Mouse (Mus musculus) limb, embryonic 13.5 days (tissue): ENCODE measurements at regions not wholly inside any gene's neighbourhood (a gene's known extent, or its start where the extent isn't known, plus 50 kb on each side); places are given as distances from the start of the nearest gene placed in this dataset.
A peak's percentile ranks its signal among the peaks of the same experiment; 100 is the strongest.

Source experiments
- ATAC-seq: fragments of 200-750 bp; cut with Nextera tagmentation; 2 replicates; pipeline ENCODE4 v1.8.0; 2017; ENCODE audit warnings: low read depth, moderate number of reproducible peaks, moderate TSS enrichment; ENCODE audit not compliant: low FRiP score
- H3K27ac ChIP-seq: fragments of 300-500 bp; sonication (generic); 2 replicates; pipeline ENCODE4 v1.5.1; 2015; ENCODE audit warnings: inconsistent platforms, mild to moderate bottlenecking, moderate library complexity
- H3K27me3 ChIP-seq: fragments of 300-500 bp; sonication (generic); 2 replicates; pipeline ENCODE4 v1.6.1; 2015; ENCODE audit warnings: mild to moderate bottlenecking, inconsistent platforms
- H3K36me3 ChIP-seq: fragments of 300-500 bp; sonication (generic); 2 replicates; pipeline ENCODE4 v1.6.1; 2015; ENCODE audit warnings: inconsistent platforms, mild to moderate bottlenecking, moderate library complexity
- H3K4me1 ChIP-seq: fragments of 300-500 bp; sonication (generic); 2 replicates; pipeline ENCODE4 v1.6.1; 2015; ENCODE audit warnings: inconsistent platforms
- H3K4me2 ChIP-seq: fragments of 300-500 bp; sonication (generic); replicated peaks from 2 replicates; pipeline ENCODE4 v1.6.1; 2015; ENCODE audit warnings: inconsistent platforms, mild to moderate bottlenecking, moderate library complexity
- H3K4me3 ChIP-seq: fragments of 300-500 bp; sonication (generic); 2 replicates; pipeline ENCODE4 v1.5.1; 2015; ENCODE audit warnings: moderate library complexity, mild to moderate bottlenecking, inconsistent platforms
- H3K9ac ChIP-seq: fragments of 300-500 bp; sonication (generic); 2 replicates; pipeline ENCODE4 v1.6.1; 2015; ENCODE audit warnings: mild to moderate bottlenecking, inconsistent platforms
- H3K9me3 ChIP-seq: fragments of 300-500 bp; sonication (generic); 2 replicates; pipeline ENCODE4 v1.6.1; 2016; ENCODE audit warnings: inconsistent platforms
- WGBS: fragments of 180-500 bp; shearing (Covaris S2); methylation state at CpG from one replicate; pipeline ENCODE4 v1.1.7; 2015; 5-methylcytosine and 5-hydroxymethylcytosine counted together

- Histone ChIP-seq H3K4me1 (0 out of 2 replicates have a peak, but pooled peaks cover 3% of the 10 kb centered on the region), H3K4me3 (no peak overlapping the region), H3K4me2 (no peak overlapping the region), H3K27me3 (no peaks in the 10 kb centered on the region), H3K36me3 (no peaks in the 10 kb centered on the region), H3K9ac (no peak overlapping the region), H3K9me3 (no peaks in the 10 kb centered on the region), H3K27ac (no peak overlapping the region)
- ATAC-seq, result no peak
- 83% methylated on average over 3 of the region's 3 CpGs for WGBS
Observed at GRCm38 (mm10) chr2:117511737-117512136, 168.9 kb upstream of the Rasgrp1 start.

GRCm38 (mm10) chr2:117512551-117512950 is 169.8 kb upstream of the Rasgrp1 start:
- Histone ChIP-seq H3K27ac (no peak overlapping the region), H3K27me3 (no peaks in the 10 kb centered on the region), H3K4me3 (no peak overlapping the region), H3K36me3 (no peaks in the 10 kb centered on the region), H3K4me1 (peaks cover 5% of the 10 kb centered on the region), H3K9ac (no peak overlapping the region), H3K9me3 (no peaks in the 10 kb centered on the region), H3K4me2 (no peak overlapping the region)
- WGBS, result 46% methylated on average over 9 of the region's 9 CpGs
- ATAC-seq, result no peak

- Histone ChIP-seq H3K4me3 (no peak overlapping the region), H3K9me3 (no peaks in the 10 kb centered on the region), H3K27me3 (no peaks in the 10 kb centered on the region), H3K9ac (no peak overlapping the region), H3K4me1 (no peaks in the 10 kb centered on the region), H3K27ac (no peak overlapping the region), H3K4me2 (no peak overlapping the region), H3K36me3 (no peaks in the 10 kb centered on the region)
- 81% methylated on average over 5 of the region's 5 CpGs for WGBS
- ATAC-seq, result no peak
Observed at GRCm38 (mm10) chr2:117524437-117524836, 181.6 kb upstream of the Rasgrp1 start.

GRCm38 (mm10) chr2:117538865-117539264 is 196.1 kb upstream of the Rasgrp1 start:
- 24% methylated on average over 5 of the region's 5 CpGs for WGBS
- H3K4me3 ChIP-seq, result no peak overlapping the region
- H3K27ac ChIP-seq, result no peak overlapping the region
- no peak overlapping the region for H3K9ac ChIP-seq
- peak; percentile 68; the same call in 1 of the 2 replicates for ATAC-seq
- no peak overlapping the region for H3K4me2 ChIP-seq
- no peaks in the 10 kb centered on the region for H3K36me3 ChIP-seq
- H3K9me3 ChIP-seq, result no peaks in the 10 kb centered on the region
- H3K27me3 ChIP-seq, result peaks cover 12% of the 10 kb centered on the region; the same call in 1 of the 2 replicates
- H3K4me1 ChIP-seq, result peaks cover 34% of the 10 kb centered on the region

- peak; percentile 41; the same call in 1 of the 2 replicates for ATAC-seq
- Histone ChIP-seq H3K36me3 (no peaks in the 10 kb centered on the region), H3K4me3 (no peak overlapping the region), H3K4me1 (peaks cover 34% of the 10 kb centered on the region), H3K9ac (no peak overlapping the region), H3K4me2 (no peak overlapping the region), H3K27ac (no peak overlapping the region), H3K9me3 (no peaks in the 10 kb centered on the region), H3K27me3 (peaks cover 12% of the 10 kb centered on the region; the same call in 1 of the 2 replicates)
- 15% methylated on average over 3 of the region's 3 CpGs for WGBS
Observed at GRCm38 (mm10) chr2:117539285-117539684, 196.5 kb upstream of the Rasgrp1 start.

- ATAC-seq, result no peak
- no peaks in the 10 kb centered on the region for H3K36me3 ChIP-seq
- H3K4me1 ChIP-seq, result peaks cover 34% of the 10 kb centered on the region
Observed at GRCm38 (mm10) chr2:117541471-117541870, 198.7 kb upstream of the Rasgrp1 start.

GRCm38 (mm10) chr2:117542298-117542697 is 199.5 kb upstream of the Rasgrp1 start:
- WGBS, result 86% methylated on average over 4 of the region's 4 CpGs
- Histone ChIP-seq H3K4me2 (no peak overlapping the region), H3K9me3 (no peaks in the 10 kb centered on the region), H3K27ac (no peak overlapping the region), H3K27me3 (peaks cover 12% of the 10 kb centered on the region; the same call in 1 of the 2 replicates), H3K9ac (no peak overlapping the region), H3K4me3 (no peak overlapping the region), H3K36me3 (no peaks in the 10 kb centered on the region), H3K4me1 (peaks cover 34% of the 10 kb centered on the region)
- no peak for ATAC-seq

More at GRCm38 (mm10) chr2:117541471-117541870, 198.7 kb upstream of the Rasgrp1 start:
- no peak overlapping the region for H3K4me2 ChIP-seq
- H3K27ac ChIP-seq, result 0 out of 2 replicates have a peak overlapping the region, but pooled peaks have one; percentile 10
- WGBS, result 11% methylated on average over 6 of the region's 6 CpGs
- no peak overlapping the region for H3K4me3 ChIP-seq
- no peaks in the 10 kb centered on the region for H3K9me3 ChIP-seq
- no peak overlapping the region for H3K9ac ChIP-seq
- H3K27me3 ChIP-seq, result peaks cover 12% of the 10 kb centered on the region; the same call in 1 of the 2 replicates

GRCm38 (mm10) chr2:117543301-117543782 is 200.5 kb upstream of the Rasgrp1 start:
- H3K9ac ChIP-seq, result no peak overlapping the region
- no peak overlapping the region for H3K27ac ChIP-seq
- H3K36me3 ChIP-seq, result no peaks in the 10 kb centered on the region
- whole genome bisulfite sequencing, result 74% methylated on average over 7 of the region's 7 CpGs
- H3K4me2 ChIP-seq, result no peak overlapping the region
- peaks cover 33% of the 10 kb centered on the region for H3K4me1 ChIP-seq
- no peak overlapping the region for H3K4me3 ChIP-seq
- ATAC-seq, result no peak
- H3K27me3 ChIP-seq, result peaks cover 12% of the 10 kb centered on the region; the same call in 1 of the 2 replicates
- H3K9me3 ChIP-seq, result no peaks in the 10 kb centered on the region

GRCm38 (mm10) chr2:117548273-117548672 is 205.5 kb upstream of the Rasgrp1 start:
- Histone ChIP-seq H3K9ac (no peak overlapping the region), H3K36me3 (no peaks in the 10 kb centered on the region), H3K4me2 (no peak overlapping the region), H3K27me3 (no peaks in the 10 kb centered on the region), H3K27ac (no peak overlapping the region), H3K9me3 (no peaks in the 10 kb centered on the region), H3K4me3 (no peak overlapping the region), H3K4me1 (no peaks in the 10 kb centered on the region)
- WGBS, result 91% methylated on average over 4 of the region's 4 CpGs
- ATAC-seq, result no peak

GRCm38 (mm10) chr2:117556301-117556700 is 213.5 kb upstream of the Rasgrp1 start:
- WGBS, result 56% methylated on average over 2 of the region's 2 CpGs
- Histone ChIP-seq H3K4me3 (no peak overlapping the region), H3K4me1 (0 out of 2 replicates have a peak, but pooled peaks cover 5% of the 10 kb centered on the region), H3K9me3 (no peaks in the 10 kb centered on the region), H3K9ac (no peak overlapping the region), H3K36me3 (no peaks in the 10 kb centered on the region), H3K27me3 (no peaks in the 10 kb centered on the region), H3K27ac (no peak overlapping the region), H3K4me2 (no peak overlapping the region)
- peak; percentile 44; the same call in 1 of the 2 replicates for ATAC-seq

GRCm38 (mm10) chr2:117570987-117571386 is 228.2 kb upstream of the Rasgrp1 start:
- 59% methylated on average over 7 of the region's 7 CpGs for WGBS
- no peak overlapping the region for H3K9ac ChIP-seq
- ATAC-seq, result peak; percentile 59; the same call in 1 of the 2 replicates
- H3K4me3 ChIP-seq, result no peak overlapping the region
- no peak overlapping the region for H3K27ac ChIP-seq
- H3K4me2 ChIP-seq, result no peak overlapping the region
- H3K27me3 ChIP-seq, result no peaks in the 10 kb centered on the region
- no peaks in the 10 kb centered on the region for H3K9me3 ChIP-seq
- no peaks in the 10 kb centered on the region for H3K4me1 ChIP-seq
- no peaks in the 10 kb centered on the region for H3K36me3 ChIP-seq

GRCm38 (mm10) chr2:117587381-117587780 is 244.6 kb upstream of the Rasgrp1 start:
- peaks cover 13% of the 10 kb centered on the region for H3K4me1 ChIP-seq
- no peak overlapping the region for H3K9ac ChIP-seq
- no peak for ATAC-seq
- 72% methylated on average over 3 of the region's 3 CpGs for WGBS
- H3K4me3 ChIP-seq, result no peak overlapping the region
- H3K9me3 ChIP-seq, result no peaks in the 10 kb centered on the region
- H3K27me3 ChIP-seq, result peaks cover 13% of the 10 kb centered on the region
- H3K36me3 ChIP-seq, result no peaks in the 10 kb centered on the region
- H3K4me2 ChIP-seq, result no peak overlapping the region
- H3K27ac ChIP-seq, result no peak overlapping the region

- no peak for ATAC-seq
- no peaks in the 10 kb centered on the region for H3K9me3 ChIP-seq
- peaks cover 27% of the 10 kb centered on the region for H3K27me3 ChIP-seq
- H3K36me3 ChIP-seq, result no peaks in the 10 kb centered on the region
- H3K4me2 ChIP-seq, result no peak overlapping the region
- no peak overlapping the region for H3K27ac ChIP-seq
- no peak overlapping the region for H3K9ac ChIP-seq
- H3K4me1 ChIP-seq, result peaks cover 13% of the 10 kb centered on the region
- WGBS, result 56% methylated on average over 2 of the region's 2 CpGs
- H3K4me3 ChIP-seq, result no peak overlapping the region
Observed at GRCm38 (mm10) chr2:117595028-117595427, 252.2 kb upstream of the Rasgrp1 start.
